Mouse (Mus musculus) lung, adult 2 months (tissue): ENCODE measurements around the gene Gm45021. TPM values are rescaled to one million over a fixed set of nuclear protein-coding genes. Genes with fewer than 3 reads are reported as not detected.
A peak's percentile ranks its signal among the peaks of the same experiment; 100 is the strongest.

Experiments
- DNase-seq: peaks from one replicate; pipeline ENCODE4 v3.0.0; 2022
- H3K4me1 ChIP-seq: fragments of 200-500 bp; 2 replicates; pipeline ENCODE4 v1.6.1; 2011; ENCODE audit warnings: low read length; ENCODE audit not compliant: control insufficient read depth, insufficient read depth
- H3K4me3 ChIP-seq: fragments of 200-500 bp; replicated peaks from 2 replicates; pipeline ENCODE3; 2011; ENCODE audit warnings: low read depth, mild to moderate bottlenecking, control low read depth, low read length; ENCODE audit errors: extremely low read depth
- CTCF ChIP-seq: fragments of 200-500 bp; IDR thresholded peaks from 2 replicates; pipeline ENCODE4 v1.5.1; 2011; ENCODE audit warnings: mild to moderate bottlenecking, low read length, control low read depth; ENCODE audit not compliant: insufficient read depth
- POLR2A ChIP-seq: fragments of 200-500 bp; IDR thresholded peaks from 2 replicates; pipeline ENCODE4 v1.6.1; 2011; ENCODE audit warnings: low read depth, mild to moderate bottlenecking, control low read depth, low read length, borderline replicate concordance; ENCODE audit errors: extremely low read depth
- WGBS: fragments of 180-500 bp; shearing (Covaris S2); methylation state at CpG from one replicate; pipeline ENCODE4 v1.1.7; 2018; 5-methylcytosine and 5-hydroxymethylcytosine counted together
- polyA plus RNA-seq: library from polyadenylated mRNA; depleted of rRNA; stranded (reverse); fragments of >200 nt; gene quantifications from 2 replicates; pipeline ENCODE4 v1.2.3, GENCODE M21; 2012

The Gm45021 gene
- polyA plus RNA-seq, 1 experiment = not detected

- WGBS = 8% methylated on average over 42 of the region's 45 CpGs
Observed at GRCm38 (mm10) chr6:48593158-48594042, 4.0 kb downstream of the Gm45021 start, which contains the start of the genes Repin1 and Gm44965. Gene Repin1 (plus strand): TSS chr6:48593883. Gene Gm44965 (plus strand): TSS chr6:48593941.

GRCm38 (mm10) chr6:48594043-48594738, 4.8 kb downstream of the Gm45021 start:
- peak overlapping the region; percentile 88 for H3K4me3 ChIP-seq
- WGBS = 2% methylated on average over 40 of the region's 41 CpGs
- DNase-seq = no peak
- TF ChIP-seq CTCF (no peak), POLR2A (no peak)
- 0 out of 2 replicates have a peak, but pooled peaks cover 3% of the 10 kb centered on the region for H3K4me1 ChIP-seq

More at GRCm38 (mm10) chr6:48593158-48594042, 4.0 kb downstream of the Gm45021 start, which contains the start of the genes Repin1 and Gm44965:
- DNase-seq = peak; percentile 94
- peak within 1 kb of the TSS; percentile 88 for H3K4me3 ChIP-seq
- 0 out of 2 replicates have a peak, but pooled peaks cover 3% of the 10 kb centered on the region for H3K4me1 ChIP-seq
- TF ChIP-seq CTCF (0 out of 2 replicates have a peak, but pooled peaks have one; percentile 20), POLR2A (peak; percentile 43; the same call in 1 of the 2 replicates)

- DNase-seq = no peak
- Histone ChIP-seq H3K4me1 (0 out of 2 replicates have a peak, but pooled peaks cover 3% of the 10 kb centered on the region), H3K4me3 (no peak overlapping the region)
- no peak for TF ChIP-seq CTCF
- TF ChIP-seq POLR2A = no peak
- WGBS = 70% methylated on average over 1 of the region's 1 CpGs
Observed at GRCm38 (mm10) chr6:48595278-48595677, 5.9 kb downstream of the Gm45021 start.

DNA sequence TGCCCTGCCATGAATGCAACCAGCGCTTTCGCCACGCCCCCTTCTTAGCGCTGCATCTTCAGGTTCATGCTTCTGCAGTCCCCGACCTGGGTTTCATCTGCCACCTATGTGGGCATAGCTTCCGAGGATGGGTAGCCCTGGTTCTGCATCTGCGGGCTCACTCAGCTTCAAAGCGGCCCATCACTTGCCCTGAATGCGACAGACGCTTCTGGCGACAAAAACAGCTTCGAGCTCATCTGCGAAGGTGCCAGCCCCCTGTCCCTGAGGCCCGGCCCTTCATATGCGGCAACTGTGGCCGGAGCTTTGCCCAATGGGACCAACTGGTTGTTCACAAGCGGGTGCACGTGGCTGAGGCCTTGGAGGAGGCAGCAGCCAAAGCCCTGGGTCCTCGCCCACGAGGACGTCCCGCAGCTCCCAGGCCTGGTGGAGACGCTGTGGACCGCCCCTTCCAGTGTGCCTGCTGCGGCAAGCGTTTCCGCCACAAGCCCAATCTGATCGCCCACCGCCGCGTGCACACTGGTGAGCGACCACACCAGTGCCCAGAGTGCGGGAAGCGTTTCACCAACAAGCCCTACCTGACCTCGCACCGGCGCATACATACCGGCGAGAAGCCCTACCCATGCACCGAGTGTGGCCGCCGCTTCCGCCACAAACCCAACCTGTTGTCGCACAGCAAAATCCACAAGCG, 7.3 kb downstream of the Gm45021 start:
- no peak for DNase-seq
- TF ChIP-seq POLR2A (no peak), CTCF (no peak)
- H3K4me3 ChIP-seq = no peak overlapping the region
- H3K4me1 ChIP-seq = peaks cover 3% of the 10 kb centered on the region; the same call in 1 of the 2 replicates
- WGBS = 98% methylated on average over 45 of the region's 45 CpGs

GRCm38 (mm10) chr6:48597233-48597625, 7.8 kb downstream of the Gm45021 start:
- Histone ChIP-seq H3K4me1 (peaks cover 3% of the 10 kb centered on the region; the same call in 1 of the 2 replicates), H3K4me3 (no peak overlapping the region)
- DNase-seq = no peak
- 98% methylated on average over 27 of the region's 27 CpGs for WGBS
- TF ChIP-seq POLR2A (no peak), CTCF (no peak)

DNA sequence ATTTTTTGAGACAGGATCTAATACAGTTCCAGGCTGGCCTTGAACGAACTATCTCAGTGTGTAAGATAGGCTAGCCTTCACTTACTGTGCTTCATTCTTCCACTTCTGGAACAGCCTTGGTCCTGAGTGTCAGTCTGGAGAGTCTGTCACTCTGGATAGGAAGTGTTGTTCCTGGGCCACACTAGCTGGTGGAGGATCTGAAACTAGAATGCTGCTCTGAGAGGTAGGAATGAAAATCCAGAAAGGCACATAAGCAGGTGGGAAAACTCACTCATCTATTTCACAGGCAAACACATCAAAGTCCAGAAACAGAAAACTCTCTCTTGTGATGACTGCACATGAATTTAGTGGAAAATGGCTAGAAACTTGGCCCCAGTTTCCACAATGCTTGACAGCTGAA, 11.2 kb downstream of the Gm45021 start:
- no peak for DNase-seq
- Histone ChIP-seq H3K4me1 (peaks cover 3% of the 10 kb centered on the region; the same call in 1 of the 2 replicates), H3K4me3 (no peak overlapping the region)
- 94% methylated on average over 1 of the region's 1 CpGs for whole genome bisulfite sequencing
- TF ChIP-seq POLR2A (no peak), CTCF (no peak)

- WGBS = 4% methylated on average over 42 of the region's 42 CpGs
- DNase-seq = peak; percentile 93
- TF ChIP-seq POLR2A (peak; percentile 70; the same call in 1 of the 2 replicates), CTCF (no peak)
Observed at GRCm38 (mm10) chr6:48601271-48602079, 12.1 kb downstream of the Gm45021 start, which contains the start of gene Zfp775. Gene Zfp775 (plus strand): TSS chr6:48602063.

DNA sequence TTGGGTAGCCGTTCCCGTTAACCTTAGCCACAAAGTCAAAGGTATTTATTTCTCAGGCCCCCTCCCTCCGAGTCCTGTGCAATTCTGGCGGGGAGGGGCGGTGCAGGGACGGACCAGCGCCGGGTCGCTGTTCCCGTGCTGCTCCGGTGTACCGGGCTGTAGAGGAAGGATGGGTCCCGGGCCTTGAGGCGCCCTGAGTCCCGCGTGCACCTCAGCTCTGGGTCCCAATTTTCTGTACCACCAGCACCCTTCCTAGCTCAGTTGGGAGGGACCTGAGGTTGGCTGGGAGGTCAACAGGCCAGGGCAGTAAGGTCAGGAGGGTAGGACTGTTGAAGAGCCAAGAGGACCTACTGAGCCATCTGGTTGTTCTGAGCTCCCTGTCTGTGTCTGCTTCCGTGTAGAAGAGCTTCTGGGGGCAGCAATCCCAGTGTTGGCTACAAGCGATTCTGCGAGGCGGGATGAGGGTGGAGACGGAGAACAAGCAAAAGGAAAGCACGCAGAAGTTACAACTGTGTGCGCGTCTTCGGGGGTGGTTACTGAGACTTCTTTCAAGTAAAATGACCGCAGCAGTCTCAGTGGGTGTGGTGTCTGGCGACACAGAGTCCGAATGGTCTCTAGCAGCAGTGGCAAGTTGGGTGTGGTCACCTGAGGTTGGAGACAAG, 12.8 kb downstream of the Gm45021 start:
- Histone ChIP-seq H3K4me1 (peaks cover 3% of the 10 kb centered on the region; the same call in 1 of the 2 replicates), H3K4me3 (peak overlapping the region; percentile 86)
- TF ChIP-seq POLR2A (no peak; the same call in 1 of the 2 replicates), CTCF (no peak)
- WGBS = under 1% methylated on average over 28 of the region's 28 CpGs
- DNase-seq = no peak

More at GRCm38 (mm10) chr6:48601271-48602079, 12.1 kb downstream of the Gm45021 start, which contains the start of gene Zfp775:
- Histone ChIP-seq H3K4me1 (peaks cover 3% of the 10 kb centered on the region; the same call in 1 of the 2 replicates), H3K4me3 (peak within 1 kb of the TSS; percentile 98)
